20 mouse cellular contexts compared by ENCODE assay signal in genomic region chr17:73869008-73869685, GRCm38 (mm10).
A peak's percentile ranks its signal among the peaks of the same experiment; 100 is the strongest.
DNase-seq lines count a peak whose midpoint lies in the region; ATAC-seq lines count a peak whose summit lies in the region.
"Had no signal": no experiment of that assay in that cellular context is flagged by ENCODE, and none has a peak within 500 bp of the region (broad histone marks: within the 10 kb centered on the region; RNA-seq: fewer than 3 reads in every experiment).

No protein-coding gene starts in this region.

- H3K27me3 ChIP-seq in midbrain, embryonic 10.5 days (ENCODE audit: low read depth, poor library complexity, severe bottlenecking), result no peaks in the 10 kb centered on the region
- H3K27me3 ChIP-seq: forebrain, embryonic 15.5 days; heart, embryonic 15.5 days; kidney, embryonic 15.5 days had no signal

- WGBS in midbrain, embryonic 10.5 days, result 91% methylated on average over 9 of the region's 9 CpGs

- peak; percentile 55 for DNase-seq in heart, adult 11 months
- no peak for DNase-seq in heart, adult 8-10 months (ENCODE audit: low spot score)
- peak; percentile 70 to 74 for DNase-seq in thymus, postnatal 10 days (ENCODE audit: low spot score in 2 of 2)
- no peak for DNase-seq in right cerebral cortex, postnatal 14 days
- no peak for DNase-seq in midbrain, embryonic 10.5 days (ENCODE audit: low spot score)
- DNase-seq: cerebellum, adult 11-12 months; cerebellum, postnatal 36 days; lung, adult 18-20 months; midbrain, embryonic 14.5 days; right cerebral cortex, postnatal 25 days had no signal

- no peak overlapping the region for H3K4me3 ChIP-seq in midbrain, embryonic 10.5 days
- H3K4me3 ChIP-seq: embryonic facial prominence, embryonic 10.5 days; erythroblast, embryonic 14.5 days; forebrain, embryonic 15.5 days; heart, embryonic 15.5 days; hindbrain, embryonic 10.5 days; kidney, embryonic 15.5 days had no signal

- no peak overlapping the region for H3K27ac ChIP-seq in midbrain, embryonic 10.5 days (replicated peaks)
- H3K27ac ChIP-seq: embryonic facial prominence, embryonic 10.5 days; forebrain, embryonic 15.5 days; heart, embryonic 15.5 days; hindbrain, embryonic 10.5 days; kidney, embryonic 15.5 days; macrophage had no signal

- H3K9me3 ChIP-seq in midbrain, embryonic 10.5 days (replicated peaks), result 0 out of 2 replicates have a peak, but pooled peaks cover 3% of the 10 kb centered on the region
- H3K9me3 ChIP-seq: embryonic facial prominence, embryonic 10.5 days; forebrain, embryonic 15.5 days; heart, embryonic 15.5 days; hindbrain, embryonic 10.5 days; kidney, embryonic 15.5 days had no signal

- no peaks in the 10 kb centered on the region for H3K4me1 ChIP-seq in midbrain, embryonic 10.5 days
- H3K4me1 ChIP-seq: embryonic facial prominence, embryonic 10.5 days; forebrain, embryonic 15.5 days; heart, embryonic 15.5 days; hindbrain, embryonic 10.5 days; kidney, embryonic 15.5 days had no signal

- H3K36me3 ChIP-seq in midbrain, embryonic 10.5 days, result no peaks in the 10 kb centered on the region
- H3K36me3 ChIP-seq: embryonic facial prominence, embryonic 10.5 days; forebrain, embryonic 15.5 days; heart, embryonic 15.5 days; hindbrain, embryonic 10.5 days; kidney, embryonic 15.5 days had no signal

- peak; percentile 94 for ATAC-seq in CD4-positive, CD25-positive, alpha-beta regulatory T cell, adult 4 months
- peak; percentile 93 for ATAC-seq in inflammation-experienced regulatory T-cells, adult 6 months
- ATAC-seq in erythroblast, adult 5-6 weeks (replicated peaks; ENCODE audit: low FRiP score, poor library complexity, severe bottlenecking), result no peak
- ATAC-seq: forebrain, embryonic 15.5 days had no signal

Comparison
In these comparisons a context has a peak if more than half of its experiments do, and no peak if none do; other contexts are left out.
1. DNase-seq: peak in heart, adult 11 months (single experiment) and thymus, postnatal 10 days (2 of 2); none in heart, adult 8-10 months (single experiment), right cerebral cortex, postnatal 14 days (single experiment) and midbrain, embryonic 10.5 days (single experiment).